12 mouse cellular contexts compared by ENCODE assay signal in the genomic region with DNA sequence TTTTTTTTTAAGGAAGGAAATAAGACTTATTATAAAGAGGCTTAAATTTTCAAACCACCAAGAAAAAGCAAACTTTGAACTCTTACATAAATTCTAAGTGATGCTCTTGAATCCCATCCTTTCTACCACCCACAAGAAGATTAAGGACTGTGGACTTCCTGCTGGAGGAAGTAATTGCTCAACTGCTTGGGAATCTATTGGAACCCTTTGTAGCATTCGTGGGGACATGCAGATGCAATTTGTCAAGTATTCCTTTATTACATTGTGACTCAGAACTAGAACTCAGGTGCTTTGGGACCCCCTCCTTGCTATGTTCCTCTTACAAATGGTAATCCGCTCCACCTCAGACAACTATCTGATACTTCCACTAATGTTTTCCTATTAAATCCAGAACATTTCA. TPM values are rescaled to one million over a fixed set of nuclear protein-coding genes. Genes with fewer than 3 reads are reported as not detected.
DNase-seq lines count a peak whose midpoint lies in the region; ATAC-seq and TF ChIP-seq lines count a peak whose summit lies in the region.
"Had no signal": no experiment of that assay in that cellular context is flagged by ENCODE, and none has a peak within 500 bp of the region (broad histone marks: within the 10 kb centered on the region; RNA-seq: fewer than 3 reads in every experiment).

No protein-coding gene starts in this region.

- no peak for TF ChIP-seq CTCF in kidney, postnatal 0 days (IDR thresholded peaks at IDR 0.05; ENCODE audit: low read depth)

- H3K27ac ChIP-seq in kidney, postnatal 0 days = no peak overlapping the region
- H3K27ac ChIP-seq in embryonic facial prominence, embryonic 14.5 days (replicated peaks; ENCODE audit: low read depth, low read length) = no peak overlapping the region
- H3K27ac ChIP-seq in hindbrain, embryonic 10.5 days = no peak overlapping the region
- no peak overlapping the region for H3K27ac ChIP-seq in midbrain, embryonic 14.5 days (replicated peaks; ENCODE audit: low read depth, low read length)
- H3K27ac ChIP-seq: liver, embryonic 15.5 days had no signal

- no peaks in the 10 kb centered on the region for H3K4me1 ChIP-seq in kidney, postnatal 0 days (replicated peaks; ENCODE audit: insufficient read depth, low read length)
- H3K4me1 ChIP-seq in embryonic facial prominence, embryonic 14.5 days (ENCODE audit: control insufficient read depth, insufficient read depth, low read length) = peaks cover 12% of the 10 kb centered on the region
- peaks cover 32% of the 10 kb centered on the region for H3K4me1 ChIP-seq in hindbrain, embryonic 10.5 days (replicated peaks)
- peaks cover 8% of the 10 kb centered on the region; the same call in 1 of the 2 replicates for H3K4me1 ChIP-seq in midbrain, embryonic 14.5 days (ENCODE audit: control insufficient read depth, insufficient read depth, low read length)

- H3K4me2 ChIP-seq in kidney, postnatal 0 days (ENCODE audit: low read length) = peak overlapping the region; percentile 94
- H3K4me2 ChIP-seq in embryonic facial prominence, embryonic 14.5 days (ENCODE audit: low read depth, low read length) = peak overlapping the region; percentile 84
- H3K4me2 ChIP-seq in midbrain, embryonic 14.5 days (ENCODE audit: low read length) = peak overlapping the region; percentile 98

- H3K4me3 ChIP-seq in kidney, postnatal 0 days (replicated peaks; ENCODE audit: low read depth, low read length) = no peak overlapping the region
- peak overlapping the region; percentile 72 for H3K4me3 ChIP-seq in embryonic facial prominence, embryonic 14.5 days (ENCODE audit: low read depth, low read length)
- H3K4me3 ChIP-seq in hindbrain, embryonic 10.5 days = peak overlapping the region; percentile 73; the same call in 1 of the 2 replicates
- peak overlapping the region; percentile 59; the same call in 1 of the 2 replicates for H3K4me3 ChIP-seq in midbrain, embryonic 14.5 days (replicated peaks; ENCODE audit: low read depth, low read length)

- H3K36me3 ChIP-seq in kidney, postnatal 0 days (ENCODE audit: insufficient read depth, low read length) = no peaks in the 10 kb centered on the region
- H3K36me3 ChIP-seq in embryonic facial prominence, embryonic 14.5 days (ENCODE audit: control insufficient read depth, insufficient read depth, low read length) = 0 out of 2 replicates have a peak, but pooled peaks cover 3% of the 10 kb centered on the region
- H3K36me3 ChIP-seq in hindbrain, embryonic 10.5 days = no peaks in the 10 kb centered on the region
- no peaks in the 10 kb centered on the region for H3K36me3 ChIP-seq in midbrain, embryonic 14.5 days (ENCODE audit: control insufficient read depth, insufficient read depth, low read length)
- H3K36me3 ChIP-seq: liver, embryonic 15.5 days had no signal

- intact Hi-C loops in gastrocnemius, postnatal 36 days (cut with DNase I) = no loop called here

- no peaks in the 10 kb centered on the region for H3K9me3 ChIP-seq in kidney, postnatal 0 days (replicated peaks; ENCODE audit: low read length)
- H3K9me3 ChIP-seq in embryonic facial prominence, embryonic 14.5 days (ENCODE audit: control insufficient read depth, low read length) = no peaks in the 10 kb centered on the region
- no peaks in the 10 kb centered on the region for H3K9me3 ChIP-seq in hindbrain, embryonic 10.5 days
- H3K9me3 ChIP-seq in midbrain, embryonic 14.5 days (ENCODE audit: control insufficient read depth, low read length) = no peaks in the 10 kb centered on the region
- H3K9me3 ChIP-seq: liver, embryonic 15.5 days had no signal

- 37% methylated on average over 2 of the region's 2 CpGs for WGBS in kidney, postnatal 0 days
- WGBS in embryonic facial prominence, embryonic 14.5 days = 55% methylated on average over 2 of the region's 2 CpGs
- WGBS in hindbrain, embryonic 10.5 days = 37% methylated on average over 2 of the region's 2 CpGs
- 49% methylated on average over 2 of the region's 2 CpGs for WGBS in midbrain, embryonic 14.5 days

- ATAC-seq in kidney, postnatal 0 days (replicated peaks; ENCODE audit: low FRiP score, low read depth) = no peak
- ATAC-seq in embryonic facial prominence, embryonic 14.5 days (ENCODE audit: low read depth) = no peak
- no peak for ATAC-seq in midbrain, embryonic 14.5 days (ENCODE audit: low FRiP score, low TSS enrichment)

- H3K27me3 ChIP-seq in kidney, postnatal 0 days (ENCODE audit: insufficient read depth, low read length) = no peaks in the 10 kb centered on the region
- H3K27me3 ChIP-seq in embryonic facial prominence, embryonic 14.5 days (replicated peaks; ENCODE audit: control insufficient read depth, insufficient read depth, low read length) = no peaks in the 10 kb centered on the region
- H3K27me3 ChIP-seq in hindbrain, embryonic 10.5 days (ENCODE audit: insufficient read depth, poor library complexity, severe bottlenecking) = no peaks in the 10 kb centered on the region
- peaks cover under 1% of the 10 kb centered on the region; the same call in 1 of the 2 replicates for H3K27me3 ChIP-seq in midbrain, embryonic 14.5 days (ENCODE audit: control insufficient read depth, insufficient read depth, low read length)

- H3K9ac ChIP-seq in kidney, postnatal 0 days (ENCODE audit: low read depth, low read length) = no peak overlapping the region
- no peak overlapping the region for H3K9ac ChIP-seq in embryonic facial prominence, embryonic 14.5 days (ENCODE audit: low read depth, low read length)
- no peak overlapping the region for H3K9ac ChIP-seq in midbrain, embryonic 14.5 days (replicated peaks; ENCODE audit: low read length)
- H3K9ac ChIP-seq: liver, embryonic 15.5 days had no signal

- peak; percentile 12 for DNase-seq in kidney, postnatal 0 days (ENCODE audit: low spot score)
- no peak for DNase-seq in kidney, postnatal 25 days
- no peak for DNase-seq in embryonic facial prominence, embryonic 14.5 days (ENCODE audit: low spot score)
- no peak for DNase-seq in hindbrain, embryonic 10.5 days (ENCODE audit: low spot score)
- DNase-seq in midbrain, embryonic 14.5 days = no peak
- DNase-seq in gastrocnemius, postnatal 36 days = no peak
- no peak for DNase-seq in natural killer cell, adult 2 months (ENCODE audit: low spot score in 2 of 2)
- no peak for DNase-seq in left cerebral cortex, adult 11 months (ENCODE audit: low spot score)
- DNase-seq: adrenal gland, postnatal 10 days; cerebellum, adult 8-10 months; kidney, adult 9 months had no signal

RNA-seq across cellular contexts. Expression of gene Vcan, which starts 4.0 kb away (rescaled TPM):
- polyA plus RNA-seq in kidney, postnatal 0 days (2015; fragmentation: Nextera tagmentation; extraction: Ambion mirVana) = 36.8 and 37.1 TPM in 2 replicates
- polyA plus RNA-seq in embryonic facial prominence, embryonic 14.5 days (2014; fragmentation: Nextera tagmentation; extraction: Ambion mirVana) = 115 and 134 TPM in 2 replicates
- 42.4 and 44.6 TPM in 2 replicates for polyA plus RNA-seq in hindbrain, embryonic 10.5 days (2016; fragmentation: Nextera tagmentation; extraction: Ambion mirVana)
- polyA plus RNA-seq in midbrain, embryonic 14.5 days (2014; fragmentation: Nextera tagmentation; extraction: Ambion mirVana) = 38.2 and 38.5 TPM in 2 replicates
- total RNA-seq in gastrocnemius, postnatal 36 days (2021) = 1 to 10 TPM; 3.9 to 6.9 TPM
